Mouse (Mus musculus): ENCODE data around the gene Ccr5. TPM values are rescaled to one million over a fixed set of nuclear protein-coding genes. Genes with fewer than 3 reads are reported as not detected.
"Not testable (repeated sequence)": the region's sequence is repeated elsewhere in the genome, so short reads cannot be mapped to it uniquely, and the experiment has no call there.

Gene Ccr5
- total and polyA plus RNA-seq, 3 experiments, result 0.86 to 2.1 (median 1.2) TPM

DNA sequence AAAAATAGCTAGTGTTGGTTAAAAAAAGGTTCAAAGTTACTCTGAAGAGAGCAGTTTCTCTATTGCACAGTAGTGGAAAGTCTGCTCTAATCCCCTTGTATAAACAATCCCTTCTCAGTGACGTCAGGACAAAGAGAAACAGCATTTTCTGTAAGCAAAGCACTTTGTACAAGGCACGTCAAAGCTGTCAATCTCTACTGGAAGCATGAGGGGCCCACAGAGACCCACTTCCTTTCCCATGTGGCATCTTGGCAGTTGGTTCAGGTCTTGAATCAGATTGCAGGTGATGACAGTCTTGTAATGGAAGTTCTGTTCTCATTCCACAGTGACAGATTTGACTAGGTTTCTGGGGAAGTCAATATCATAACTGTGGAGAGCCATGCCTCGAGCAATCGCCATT is 41.5 kb upstream of the Ccr5 start:
- no peak for DNase-seq (ENCODE audit: extremely low read depth)
- H3K4me2 ChIP-seq (ENCODE audit: insufficient read depth, low read depth, poor library complexity, severe bottlenecking), result no peak overlapping the region
- TF ChIP-seq MEF2A (IDR thresholded peaks at IDR 0.05; ENCODE audit: borderline replicate concordance, low read depth, low read length) (no peak), IRF4 (IDR thresholded peaks at IDR 0.05; ENCODE audit: low read depth, low read length) (no peak), RAD21 (IDR thresholded peaks at IDR 0.05; ENCODE audit: low read depth, low read length) (no peak), POLR2AphosphoS2 (IDR thresholded peaks at IDR 0.05; ENCODE audit: low read depth, low read length) (no peak), POLR2A (IDR thresholded peaks at IDR 0.05; ENCODE audit: low read depth, low read length) (no peak), MXI1 (IDR thresholded peaks at IDR 0.05; ENCODE audit: low read depth, low read length) (no peak), KAT2A (IDR thresholded peaks at IDR 0.05; ENCODE audit: insufficient replicate concordance, low read length) (no peak), CTCF (conservative IDR thresholded peaks at IDR 0.05 in 1 of 2, IDR thresholded peaks at IDR 0.05 in 1 of 2; ENCODE audit: low read depth in 2 of 2, low read length in 2 of 2) (no peak), USF1 (IDR thresholded peaks at IDR 0.05; ENCODE audit: low read depth, low read length) (no peak), ZKSCAN1 (IDR thresholded peaks at IDR 0.05; ENCODE audit: borderline replicate concordance, low read depth, low read length) (no peak), JUN (IDR thresholded peaks at IDR 0.05; ENCODE audit: insufficient read depth, low read depth, low read length) (no peak), EP300 (IDR thresholded peaks at IDR 0.05; ENCODE audit: low read length) (no peak), CHD1 (IDR thresholded peaks at IDR 0.05; ENCODE audit: low read depth, low read length) (no peak), MYC (IDR thresholded peaks at IDR 0.05; ENCODE audit: low read depth, low read length) (no peak), ZMIZ1 (IDR thresholded peaks at IDR 0.05; ENCODE audit: low read depth, low read length) (no peak), UBTF (IDR thresholded peaks at IDR 0.05; ENCODE audit: low read depth, low read length) (no peak), ETS1 (conservative IDR thresholded peaks at IDR 0.05; ENCODE audit: low read depth, low read length) (no peak), NRF1 (IDR thresholded peaks at IDR 0.05; ENCODE audit: low read depth, low read length) (no peak), RCOR1 (conservative IDR thresholded peaks at IDR 0.05; ENCODE audit: low read depth, low read length) (no peak), CHD2 (IDR thresholded peaks at IDR 0.05; ENCODE audit: low read length) (no peak)
- no peak overlapping the region for H3K27ac ChIP-seq (ENCODE audit: insufficient read depth, low read depth)
- H3K9ac ChIP-seq (ENCODE audit: insufficient read depth, low read depth), result no peak overlapping the region
- in situ Hi-C loops (cut with MboI; ENCODE audit: low pct_ligation_motif_present, low pct_unique_long_range_greater_than_20kb, low sequenced_read_pairs), result no loop called here
- no peaks in the 10 kb centered on the region for H3K36me3 ChIP-seq (replicated peaks in 1 of 2; ENCODE audit: control insufficient read depth in 1 of 2, insufficient read depth in 1 of 2, low read length in 1 of 2)
- dilution Hi-C loops (cut with MboI; ENCODE audit: extremely low pct_ligation_motif_present, extremely low pct_unique_long_range_greater_than_20kb, low sequenced_read_pairs), result no loop called here
- H3K79me2 ChIP-seq (replicated peaks; ENCODE audit: control insufficient read depth, extremely low read depth, insufficient read depth, poor library complexity, severe bottlenecking), result no peaks in the 10 kb centered on the region
- no peaks in the 10 kb centered on the region for H3K27me3 ChIP-seq (replicated peaks)
- no peaks in the 10 kb centered on the region for H3K4me1 ChIP-seq (ENCODE audit: control insufficient read depth in 1 of 2, insufficient read depth in 2 of 2)
- H3K9me3 ChIP-seq (replicated peaks; ENCODE audit: low read length), result no peaks in the 10 kb centered on the region
- no peak overlapping the region for H3K4me3 ChIP-seq (replicated peaks in 1 of 3; ENCODE audit: low read depth in 2 of 3, low read length in 2 of 3, poor library complexity in 1 of 3)

- H3K4me3 ChIP-seq (replicated peaks in 1 of 3; ENCODE audit: low read depth in 2 of 3, low read length in 2 of 3, poor library complexity in 1 of 3); dilution Hi-C loops (cut with MboI; ENCODE audit: extremely low pct_ligation_motif_present, extremely low pct_unique_long_range_greater_than_20kb, low sequenced_read_pairs): not testable (repeated sequence)
Measured at GRCm38 (mm10) chr9:124080471-124080870, 40.9 kb upstream of the Ccr5 start.

More at GRCm38 (mm10) chr9:124080471-124080870, 40.9 kb upstream of the Ccr5 start:
- H3K4me2 ChIP-seq (ENCODE audit: insufficient read depth, low read depth, poor library complexity, severe bottlenecking); H3K27me3 ChIP-seq (replicated peaks); H3K79me2 ChIP-seq (replicated peaks; ENCODE audit: control insufficient read depth, extremely low read depth, insufficient read depth, poor library complexity, severe bottlenecking); H3K4me1 ChIP-seq (ENCODE audit: control insufficient read depth in 1 of 2, insufficient read depth in 2 of 2); in situ Hi-C loops (cut with MboI; ENCODE audit: low pct_ligation_motif_present, low pct_unique_long_range_greater_than_20kb, low sequenced_read_pairs); H3K9me3 ChIP-seq (replicated peaks; ENCODE audit: low read length); DNase-seq (ENCODE audit: extremely low read depth); H3K27ac ChIP-seq (ENCODE audit: insufficient read depth, low read depth); H3K9ac ChIP-seq (ENCODE audit: insufficient read depth, low read depth); H3K36me3 ChIP-seq (replicated peaks in 1 of 2; ENCODE audit: control insufficient read depth in 1 of 2, insufficient read depth in 1 of 2, low read length in 1 of 2): not testable (repeated sequence)
